Mouse (Mus musculus) forebrain, embryonic 15.5 days (tissue): ENCODE measurements at regions not wholly inside any gene's neighbourhood (a gene's known extent, or its start where the extent isn't known, plus 50 kb on each side); places are given as distances from the start of the nearest gene placed in this dataset.

Experiments
- ATAC-seq: fragments of 200-750 bp; cut with Nextera tagmentation; replicated peaks from 2 replicates; pipeline ENCODE4 v1.8.0; 2017; ENCODE audit warnings: mild to moderate bottlenecking, moderate TSS enrichment, moderate library complexity
- H3K27ac ChIP-seq: fragments of 300-500 bp; sonication (generic); replicated peaks from 2 replicates; pipeline ENCODE4 v1.5.1; 2015; ENCODE audit warnings: mild to moderate bottlenecking, inconsistent platforms
- H3K27me3 ChIP-seq: fragments of 300-500 bp; sonication (generic); 2 replicates; pipeline ENCODE4 v1.6.1; 2015; ENCODE audit warnings: inconsistent platforms
- H3K36me3 ChIP-seq: fragments of 300-500 bp; sonication (generic); 2 replicates; pipeline ENCODE4 v1.6.1; 2015; ENCODE audit warnings: mild to moderate bottlenecking, inconsistent platforms
- H3K4me1 ChIP-seq: fragments of 300-500 bp; sonication (generic); 2 replicates; pipeline ENCODE4 v1.6.1; 2015; ENCODE audit warnings: inconsistent platforms
- H3K4me2 ChIP-seq: fragments of 300-500 bp; sonication (generic); replicated peaks from 2 replicates; pipeline ENCODE4 v1.6.1; 2015; ENCODE audit warnings: mild to moderate bottlenecking, inconsistent platforms
- H3K4me3 ChIP-seq: fragments of 300-500 bp; sonication (generic); 2 replicates; pipeline ENCODE4 v1.5.1; 2015; ENCODE audit warnings: mild to moderate bottlenecking, inconsistent platforms
- H3K9ac ChIP-seq: fragments of 300-500 bp; sonication (generic); replicated peaks from 2 replicates; pipeline ENCODE4 v1.6.1; 2015; ENCODE audit warnings: mild to moderate bottlenecking, inconsistent platforms
- H3K9me3 ChIP-seq: fragments of 300-500 bp; sonication (generic); 2 replicates; pipeline ENCODE4 v1.6.1; 2016; ENCODE audit warnings: inconsistent platforms
- WGBS: fragments of 180-500 bp; shearing (Covaris S2); methylation state at CpG from one replicate; pipeline ENCODE4 v1.1.7; 2015; ENCODE audit warnings: mixed read lengths; 5-methylcytosine and 5-hydroxymethylcytosine counted together

- Histone ChIP-seq H3K4me1 (no peaks in the 10 kb centered on the region), H3K9me3 (no peaks in the 10 kb centered on the region), H3K27me3 (no peaks in the 10 kb centered on the region), H3K9ac (no peak overlapping the region), H3K27ac (no peak overlapping the region), H3K4me2 (no peak overlapping the region), H3K36me3 (no peaks in the 10 kb centered on the region), H3K4me3 (no peak overlapping the region)
- 65% methylated on average over 8 of the region's 8 CpGs for WGBS
- ATAC-seq = no peak
Measured at GRCm38 (mm10) chr5:133788006-133788405, 311.5 kb upstream of the Castor2 start.

- no peak overlapping the region for H3K4me2 ChIP-seq
- ATAC-seq = no peak
- H3K4me1 ChIP-seq = no peaks in the 10 kb centered on the region
- no peaks in the 10 kb centered on the region for H3K27me3 ChIP-seq
- no peak overlapping the region for H3K27ac ChIP-seq
- WGBS = 90% methylated on average over 7 of the region's 7 CpGs
- no peak overlapping the region for H3K4me3 ChIP-seq
- no peaks in the 10 kb centered on the region for H3K9me3 ChIP-seq
- H3K36me3 ChIP-seq = no peaks in the 10 kb centered on the region
- H3K9ac ChIP-seq = no peak overlapping the region
Measured at GRCm38 (mm10) chr5:133787491-133787890, 312.0 kb upstream of the Castor2 start.

DNA sequence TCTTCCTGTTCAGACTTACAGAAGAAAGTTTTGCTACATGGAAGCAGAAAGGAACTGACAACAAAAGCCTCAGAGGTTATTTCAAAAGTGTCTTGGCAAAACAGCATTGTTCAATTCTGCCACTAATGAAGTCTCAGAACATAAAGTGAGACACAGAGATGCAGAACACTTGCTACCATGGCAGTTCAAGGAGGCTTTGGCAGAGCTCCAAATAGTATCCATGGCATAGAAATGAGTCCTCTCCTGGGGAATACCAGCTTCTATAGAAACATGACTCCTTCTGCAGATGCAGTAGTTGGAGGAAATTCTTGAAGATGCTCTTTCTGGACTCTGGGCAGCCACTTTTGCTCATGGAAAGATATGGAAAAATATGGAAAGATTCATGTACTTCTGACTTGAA, 322.9 kb upstream of the Castor2 start:
- H3K9me3 ChIP-seq = no peaks in the 10 kb centered on the region
- no peak overlapping the region for H3K4me2 ChIP-seq
- no peak overlapping the region for H3K9ac ChIP-seq
- no peak for ATAC-seq
- H3K4me1 ChIP-seq = no peaks in the 10 kb centered on the region
- no peaks in the 10 kb centered on the region for H3K27me3 ChIP-seq
- no peaks in the 10 kb centered on the region for H3K36me3 ChIP-seq
- H3K4me3 ChIP-seq = no peak overlapping the region
- H3K27ac ChIP-seq = no peak overlapping the region

GRCm38 (mm10) chr5:133774116-133774515, 325.4 kb upstream of the Castor2 start:
- Histone ChIP-seq H3K4me1 (no peaks in the 10 kb centered on the region), H3K27me3 (no peaks in the 10 kb centered on the region)
- WGBS = 80% methylated on average over 3 of the region's 3 CpGs

GRCm38 (mm10) chr5:133768856-133769255, 330.7 kb upstream of the Castor2 start:
- Histone ChIP-seq H3K4me2 (no peak overlapping the region), H3K27me3 (no peaks in the 10 kb centered on the region), H3K9ac (no peak overlapping the region), H3K4me3 (no peak overlapping the region), H3K4me1 (no peaks in the 10 kb centered on the region), H3K9me3 (no peaks in the 10 kb centered on the region), H3K36me3 (no peaks in the 10 kb centered on the region), H3K27ac (no peak overlapping the region)
- no peak for ATAC-seq
- WGBS = 75% methylated on average over 2 of the region's 2 CpGs

More at GRCm38 (mm10) chr5:133774116-133774515, 325.4 kb upstream of the Castor2 start:
- Histone ChIP-seq H3K36me3 (no peaks in the 10 kb centered on the region), H3K9ac (no peak overlapping the region), H3K27ac (no peak overlapping the region), H3K4me3 (no peak overlapping the region), H3K9me3 (no peaks in the 10 kb centered on the region), H3K4me2 (no peak overlapping the region)
- ATAC-seq = no peak

GRCm38 (mm10) chr5:133757817-133758216, 341.7 kb upstream of the Castor2 start:
- Histone ChIP-seq H3K4me2 (no peak overlapping the region), H3K9me3 (no peaks in the 10 kb centered on the region), H3K36me3 (no peaks in the 10 kb centered on the region), H3K27ac (no peak overlapping the region), H3K27me3 (no peaks in the 10 kb centered on the region), H3K9ac (no peak overlapping the region), H3K4me3 (no peak overlapping the region), H3K4me1 (peaks cover 13% of the 10 kb centered on the region)
- ATAC-seq = no peak
- WGBS = 94% methylated on average over 2 of the region's 2 CpGs

GRCm38 (mm10) chr5:133754180-133754579, 345.3 kb upstream of the Castor2 start:
- no peak overlapping the region for H3K4me3 ChIP-seq
- WGBS = 21% methylated on average over 7 of the region's 7 CpGs
- H3K27ac ChIP-seq = peak overlapping the region; percentile 81

DNA sequence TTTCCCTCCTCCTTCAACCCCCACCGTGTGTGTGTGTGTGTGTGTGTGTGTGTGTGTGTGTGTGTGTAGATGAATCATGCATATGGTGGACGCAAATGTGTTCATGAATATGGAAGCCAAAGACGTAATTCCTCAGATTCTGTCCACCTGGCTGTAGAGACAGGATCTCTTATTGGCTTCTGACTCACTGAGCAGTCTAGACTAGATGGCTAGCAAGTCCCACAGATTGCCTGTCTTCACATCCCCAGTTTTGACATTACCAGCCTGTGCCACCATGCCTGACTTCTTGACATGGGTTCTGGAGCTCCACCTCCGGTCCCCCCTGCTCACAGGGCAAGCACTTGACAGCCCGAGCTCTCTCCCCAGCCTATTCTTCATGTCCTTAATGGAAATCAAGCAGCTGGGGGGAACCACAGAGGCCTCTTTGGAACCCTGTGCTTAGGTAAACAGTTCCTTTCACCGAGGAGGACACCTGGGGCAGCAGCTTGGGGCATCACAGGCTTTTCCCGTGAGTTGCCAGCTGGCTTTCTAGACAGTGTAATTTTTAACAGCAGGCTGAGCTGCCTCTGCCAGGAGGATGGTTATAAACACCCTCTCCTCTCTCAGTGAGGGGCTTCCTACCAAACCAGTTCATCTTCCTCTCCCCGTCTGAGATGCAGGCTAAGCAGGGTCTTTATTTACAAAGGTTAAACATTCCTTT, 345.9 kb upstream of the Castor2 start:
- Histone ChIP-seq H3K9me3 (no peaks in the 10 kb centered on the region), H3K27ac (peak overlapping the region; percentile 81), H3K4me2 (no peak overlapping the region), H3K4me3 (no peak overlapping the region), H3K36me3 (no peaks in the 10 kb centered on the region), H3K9ac (no peak overlapping the region), H3K27me3 (no peaks in the 10 kb centered on the region), H3K4me1 (peaks cover 19% of the 10 kb centered on the region)
- 32% methylated on average over 8 of the region's 8 CpGs for WGBS
- ATAC-seq = peak; percentile 69

More at GRCm38 (mm10) chr5:133754180-133754579, 345.3 kb upstream of the Castor2 start:
- Histone ChIP-seq H3K9me3 (no peaks in the 10 kb centered on the region), H3K4me2 (no peak overlapping the region), H3K36me3 (no peaks in the 10 kb centered on the region), H3K9ac (no peak overlapping the region), H3K27me3 (no peaks in the 10 kb centered on the region), H3K4me1 (peaks cover 14% of the 10 kb centered on the region)
- ATAC-seq = peak; percentile 55; the same call in 1 of the 2 replicates

GRCm38 (mm10) chr5:133746960-133747359, 352.6 kb upstream of the Castor2 start:
- Histone ChIP-seq H3K27ac (no peak overlapping the region), H3K36me3 (no peaks in the 10 kb centered on the region), H3K4me3 (no peak overlapping the region), H3K4me1 (peaks cover 21% of the 10 kb centered on the region), H3K9ac (no peak overlapping the region), H3K27me3 (no peaks in the 10 kb centered on the region), H3K4me2 (no peak overlapping the region), H3K9me3 (no peaks in the 10 kb centered on the region)
- 43% methylated on average over 1 of the region's 1 CpGs for WGBS
- no peak for ATAC-seq

GRCm38 (mm10) chr5:133746411-133746810, 353.1 kb upstream of the Castor2 start:
- WGBS = 40% methylated on average over 10 of the region's 10 CpGs
- H3K4me3 ChIP-seq = no peak overlapping the region
- H3K9me3 ChIP-seq = no peaks in the 10 kb centered on the region
- H3K27me3 ChIP-seq = no peaks in the 10 kb centered on the region
- ATAC-seq = peak; percentile 63; the same call in 1 of the 2 replicates
- H3K36me3 ChIP-seq = no peaks in the 10 kb centered on the region
- peaks cover 21% of the 10 kb centered on the region for H3K4me1 ChIP-seq
- H3K9ac ChIP-seq = no peak overlapping the region
- no peak overlapping the region for H3K27ac ChIP-seq
- H3K4me2 ChIP-seq = no peak overlapping the region

DNA sequence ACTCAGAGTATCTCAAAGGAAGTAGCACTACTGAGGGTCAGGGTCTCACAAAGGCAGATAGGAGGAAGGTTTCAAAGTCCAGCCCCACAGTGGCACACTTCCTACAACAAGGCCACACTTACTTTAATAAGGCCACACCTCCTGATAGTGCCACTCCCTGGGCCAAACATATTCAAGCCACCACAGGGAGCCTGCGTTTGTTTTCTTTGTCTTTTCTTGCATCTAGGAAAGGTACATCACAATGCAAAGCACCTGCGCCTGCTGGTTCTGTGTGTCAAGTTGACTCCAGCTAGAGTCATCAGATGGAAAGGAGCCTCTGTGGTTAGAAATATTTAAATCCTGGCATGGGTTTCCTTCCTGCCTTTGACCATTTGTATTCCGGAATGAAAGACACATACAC, 355.4 kb upstream of the Castor2 start:
- no peaks in the 10 kb centered on the region for H3K9me3 ChIP-seq
- no peak overlapping the region for H3K4me2 ChIP-seq
- H3K36me3 ChIP-seq = no peaks in the 10 kb centered on the region
- no peak overlapping the region for H3K27ac ChIP-seq
- H3K4me1 ChIP-seq = peaks cover 20% of the 10 kb centered on the region
- no peak for ATAC-seq
- H3K9ac ChIP-seq = no peak overlapping the region
- WGBS = 93% methylated on average over 3 of the region's 3 CpGs
- H3K27me3 ChIP-seq = no peaks in the 10 kb centered on the region
- no peak overlapping the region for H3K4me3 ChIP-seq

DNA sequence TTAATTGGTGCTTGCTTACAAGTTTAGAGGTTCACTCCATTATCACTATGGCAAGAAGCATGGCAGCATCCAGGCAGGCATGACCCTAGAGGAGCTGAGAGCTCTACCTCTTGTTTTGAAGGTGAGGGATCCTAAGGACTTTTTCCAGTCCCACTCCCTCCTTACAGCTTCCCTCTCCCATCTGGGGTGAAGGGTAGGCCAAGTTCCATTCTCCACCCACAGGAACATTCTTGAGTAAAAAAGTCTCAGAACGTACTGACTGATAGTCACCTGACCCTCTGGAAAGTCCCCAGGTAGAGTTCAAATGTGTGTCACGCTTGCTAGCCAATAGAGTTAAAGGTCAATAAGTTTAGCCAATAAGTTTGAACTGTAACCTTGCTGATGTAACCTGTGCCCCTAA, 355.9 kb upstream of the Castor2 start:
- ATAC-seq = no peak
- no peak overlapping the region for H3K4me3 ChIP-seq
- no peak overlapping the region for H3K9ac ChIP-seq
- no peaks in the 10 kb centered on the region for H3K27me3 ChIP-seq
- no peak overlapping the region for H3K27ac ChIP-seq
- H3K4me1 ChIP-seq = peaks cover 15% of the 10 kb centered on the region
- no peaks in the 10 kb centered on the region for H3K36me3 ChIP-seq
- H3K4me2 ChIP-seq = no peak overlapping the region
- no peaks in the 10 kb centered on the region for H3K9me3 ChIP-seq
- 95% methylated on average over 2 of the region's 2 CpGs for WGBS

DNA sequence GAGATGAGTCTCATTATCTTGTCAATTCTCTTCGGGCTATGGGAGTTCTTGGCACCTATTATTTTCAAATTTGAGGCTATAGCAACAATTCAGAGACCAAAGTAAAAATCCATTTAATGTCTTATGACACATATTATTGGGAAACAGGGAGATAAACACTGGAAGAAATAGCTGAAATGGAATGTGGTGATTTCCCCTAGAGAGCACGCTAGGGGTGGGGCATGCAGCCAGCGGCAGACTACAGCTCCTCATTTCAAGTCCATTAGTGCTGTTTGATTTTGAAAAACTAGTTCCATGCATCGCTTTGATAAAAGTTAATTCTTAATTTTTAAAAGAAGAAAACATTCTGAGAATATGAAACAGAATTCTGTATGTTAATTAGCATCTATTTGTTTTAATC, 367.6 kb upstream of the Castor2 start:
- WGBS = 82% methylated on average over 4 of the region's 4 CpGs
- H3K4me1 ChIP-seq = no peaks in the 10 kb centered on the region

More for the DNA sequence above, 367.6 kb upstream of the Castor2 start:
- ATAC-seq = no peak
- Histone ChIP-seq H3K4me2 (no peak overlapping the region), H3K9ac (no peak overlapping the region), H3K27me3 (no peaks in the 10 kb centered on the region), H3K9me3 (no peaks in the 10 kb centered on the region), H3K4me3 (no peak overlapping the region), H3K27ac (no peak overlapping the region), H3K36me3 (no peaks in the 10 kb centered on the region)
